Mouse (Mus musculus) limb, embryonic 11.5 days (tissue): ENCODE measurements at regions not wholly inside any gene's neighbourhood (a gene's known extent, or its start where the extent isn't known, plus 50 kb on each side); places are given as distances from the start of the nearest gene placed in this dataset.
A peak's percentile ranks its signal among the peaks of the same experiment; 100 is the strongest.

ENCODE experiments used
- ATAC-seq: fragments of 200-750 bp; cut with Nextera tagmentation; 2 replicates; pipeline ENCODE4 v1.8.0; 2017; ENCODE audit warnings: low read depth; ENCODE audit not compliant: insufficient number of reproducible peaks, low FRiP score, low TSS enrichment
- DNase-seq: peaks from one replicate; pipeline ENCODE4 v3.0.0-alpha.2; 2015; ENCODE audit warnings: low spot score
- H3K27ac ChIP-seq: fragments of 300-500 bp; sonication (generic); replicated peaks from 2 replicates; pipeline ENCODE4 v1.5.1; 2014; ENCODE audit warnings: low read depth, mild to moderate bottlenecking, low read length
- H3K27me3 ChIP-seq: fragments of 300-500 bp; sonication (generic); 2 replicates; pipeline ENCODE4 v1.6.1; 2014; ENCODE audit warnings: mild to moderate bottlenecking, low read length, mixed read lengths; ENCODE audit not compliant: control insufficient read depth, insufficient read depth
- H3K36me3 ChIP-seq: fragments of 300-500 bp; sonication (generic); 2 replicates; pipeline ENCODE4 v1.6.1; 2014; ENCODE audit warnings: mild to moderate bottlenecking, low read length, moderate library complexity, mixed read lengths; ENCODE audit not compliant: control insufficient read depth, insufficient read depth
- H3K4me1 ChIP-seq: fragments of 300-500 bp; sonication (generic); 2 replicates; pipeline ENCODE4 v1.6.1; 2014; ENCODE audit warnings: low read length, mixed read lengths; ENCODE audit not compliant: control insufficient read depth, insufficient read depth
- H3K4me2 ChIP-seq: fragments of 300-500 bp; sonication (generic); 2 replicates; pipeline ENCODE4 v1.6.1; 2014; ENCODE audit warnings: low read depth, mild to moderate bottlenecking, moderate library complexity; ENCODE audit not compliant: severe bottlenecking
- H3K4me3 ChIP-seq: fragments of 300-500 bp; sonication (generic); 2 replicates; pipeline ENCODE4 v1.5.1; 2014; ENCODE audit warnings: low read depth, low read length
- H3K9ac ChIP-seq: fragments of 300-500 bp; sonication (generic); 2 replicates; pipeline ENCODE4 v1.6.1; 2014; ENCODE audit warnings: mild to moderate bottlenecking, low read length
- H3K9me3 ChIP-seq: fragments of 300-500 bp; sonication (generic); 2 replicates; pipeline ENCODE4 v1.6.1; 2016; ENCODE audit warnings: low read length; ENCODE audit not compliant: control insufficient read depth
- WGBS: fragments of 180-500 bp; shearing (Covaris S2); extraction: QIAGEN DNeasy Blood & Tissue Kit; methylation state at CpG from one replicate; pipeline ENCODE4 v1.1.7; 2014; 5-methylcytosine and 5-hydroxymethylcytosine counted together

GRCm38 (mm10) chr11:114448776-114449401 lies 219.4 kb upstream of the Rpl38 start:
- Histone ChIP-seq H3K4me1 (peaks cover 9% of the 10 kb centered on the region), H3K27ac (no peak overlapping the region), H3K4me2 (no peak overlapping the region), H3K9ac (no peak overlapping the region), H3K27me3 (no peaks in the 10 kb centered on the region), H3K36me3 (no peaks in the 10 kb centered on the region), H3K4me3 (no peak overlapping the region), H3K9me3 (no peaks in the 10 kb centered on the region)
- DNase-seq: no peak
- 40% methylated on average over 13 of the region's 13 CpGs for WGBS
- ATAC-seq: no peak

- Histone ChIP-seq H3K27me3 (peaks cover 3% of the 10 kb centered on the region; the same call in 1 of the 2 replicates), H3K4me1 (peaks cover 9% of the 10 kb centered on the region), H3K36me3 (no peaks in the 10 kb centered on the region), H3K9me3 (no peaks in the 10 kb centered on the region), H3K4me3 (no peak overlapping the region), H3K4me2 (no peak overlapping the region), H3K27ac (no peak overlapping the region), H3K9ac (no peak overlapping the region)
- ATAC-seq: no peak
- no peak for DNase-seq
- 86% methylated on average over 5 of the region's 5 CpGs for WGBS
These were observed 220.9 kb upstream of the Rpl38 start for GRCm38 (mm10) chr11:114447461-114447847.

- WGBS: 9% methylated on average over 23 of the region's 23 CpGs
- H3K27ac ChIP-seq: no peak overlapping the region
- H3K27me3 ChIP-seq: peaks cover 3% of the 10 kb centered on the region; the same call in 1 of the 2 replicates
- ATAC-seq (no peak), DNase-seq (peak; percentile 59)
- no peaks in the 10 kb centered on the region for H3K36me3 ChIP-seq
- H3K4me3 ChIP-seq: peak overlapping the region; percentile 12
- peaks cover 9% of the 10 kb centered on the region for H3K4me1 ChIP-seq
- H3K9me3 ChIP-seq: no peaks in the 10 kb centered on the region
- H3K9ac ChIP-seq: no peak overlapping the region
- peak overlapping the region; percentile 38; the same call in 1 of the 2 replicates for H3K4me2 ChIP-seq
These were observed 221.5 kb upstream of the Rpl38 start for GRCm38 (mm10) chr11:114446617-114447460.

- WGBS: 7% methylated on average over 8 of the region's 8 CpGs
- H3K27me3 ChIP-seq: peaks cover 3% of the 10 kb centered on the region; the same call in 1 of the 2 replicates
- DNase-seq (no peak), ATAC-seq (no peak)
- no peaks in the 10 kb centered on the region for H3K36me3 ChIP-seq
- H3K9me3 ChIP-seq: no peaks in the 10 kb centered on the region
- peaks cover 9% of the 10 kb centered on the region for H3K4me1 ChIP-seq
- peak overlapping the region; percentile 38; the same call in 1 of the 2 replicates for H3K4me2 ChIP-seq
- no peak overlapping the region for H3K27ac ChIP-seq
- no peak overlapping the region for H3K9ac ChIP-seq
- no peak overlapping the region for H3K4me3 ChIP-seq
These were observed 222.2 kb upstream of the Rpl38 start for GRCm38 (mm10) chr11:114446075-114446616.

- Histone ChIP-seq H3K4me1 (peaks cover 9% of the 10 kb centered on the region), H3K9ac (no peak overlapping the region), H3K36me3 (no peaks in the 10 kb centered on the region), H3K27me3 (peaks cover 3% of the 10 kb centered on the region; the same call in 1 of the 2 replicates), H3K4me2 (no peak overlapping the region), H3K9me3 (no peaks in the 10 kb centered on the region), H3K4me3 (no peak overlapping the region), H3K27ac (no peak overlapping the region)
- ATAC-seq: no peak
- 16% methylated on average over 8 of the region's 8 CpGs for WGBS
- DNase-seq: no peak
These were observed 224.1 kb upstream of the Rpl38 start for GRCm38 (mm10) chr11:114444211-114444610.

GRCm38 (mm10) chr11:114443444-114443843 lies 224.9 kb upstream of the Rpl38 start:
- DNase-seq (no peak), ATAC-seq (no peak)
- H3K27me3 ChIP-seq: peaks cover 3% of the 10 kb centered on the region; the same call in 1 of the 2 replicates
- 73% methylated on average over 5 of the region's 5 CpGs for WGBS
- H3K9me3 ChIP-seq: no peaks in the 10 kb centered on the region
- no peak overlapping the region for H3K4me3 ChIP-seq
- peaks cover 9% of the 10 kb centered on the region for H3K4me1 ChIP-seq
- H3K36me3 ChIP-seq: no peaks in the 10 kb centered on the region
- H3K9ac ChIP-seq: no peak overlapping the region
- H3K4me2 ChIP-seq: no peak overlapping the region
- no peak overlapping the region for H3K27ac ChIP-seq

GRCm38 (mm10) chr11:114439314-114439713 lies 229.0 kb upstream of the Rpl38 start:
- Histone ChIP-seq H3K4me1 (no peaks in the 10 kb centered on the region), H3K27me3 (peaks cover 3% of the 10 kb centered on the region; the same call in 1 of the 2 replicates), H3K9ac (no peak overlapping the region), H3K4me2 (no peak overlapping the region), H3K27ac (no peak overlapping the region), H3K4me3 (no peak overlapping the region), H3K36me3 (no peaks in the 10 kb centered on the region), H3K9me3 (no peaks in the 10 kb centered on the region)
- ATAC-seq: no peak
- WGBS: 91% methylated on average over 4 of the region's 4 CpGs
- no peak for DNase-seq

- 0 out of 2 replicates have a peak, but pooled peaks cover 3% of the 10 kb centered on the region for H3K4me1 ChIP-seq
- H3K27ac ChIP-seq: no peak overlapping the region
- no peaks in the 10 kb centered on the region for H3K9me3 ChIP-seq
- no peaks in the 10 kb centered on the region for H3K27me3 ChIP-seq
- DNase-seq: no peak
- H3K4me3 ChIP-seq: no peak overlapping the region
- H3K9ac ChIP-seq: no peak overlapping the region
- H3K36me3 ChIP-seq: no peaks in the 10 kb centered on the region
- 57% methylated on average over 1 of the region's 1 CpGs for WGBS
- H3K4me2 ChIP-seq: no peak overlapping the region
- ATAC-seq: no peak
These were observed 232.5 kb upstream of the Rpl38 start for GRCm38 (mm10) chr11:114435788-114436187.
